Mouse (Mus musculus) layer of hippocampus, adult 8-10 months (tissue): Measurements from ENCODE around the gene Slc39a9. TPM values are rescaled to one million over a fixed set of nuclear protein-coding genes. Genes with fewer than 3 reads are reported as not detected.
A peak's percentile ranks its signal among the peaks of the same experiment; 100 is the strongest.

Experiments
- DNase-seq, 2 experiments: peaks; one replicate each; pipeline ENCODE4 v3.0.0; 2022; ENCODE audit warnings: low spot score in 2 of 2
- total RNA-seq, 4 experiments: library from RNA; stranded (reverse); gene quantifications; 2 replicates each; pipeline ENCODE4 v1.2.4; 2022

Gene Slc39a9
- total RNA-seq, 4 experiments from 2014 or later = 35.0 to 43.0 (median 38.3) TPM

DNA sequence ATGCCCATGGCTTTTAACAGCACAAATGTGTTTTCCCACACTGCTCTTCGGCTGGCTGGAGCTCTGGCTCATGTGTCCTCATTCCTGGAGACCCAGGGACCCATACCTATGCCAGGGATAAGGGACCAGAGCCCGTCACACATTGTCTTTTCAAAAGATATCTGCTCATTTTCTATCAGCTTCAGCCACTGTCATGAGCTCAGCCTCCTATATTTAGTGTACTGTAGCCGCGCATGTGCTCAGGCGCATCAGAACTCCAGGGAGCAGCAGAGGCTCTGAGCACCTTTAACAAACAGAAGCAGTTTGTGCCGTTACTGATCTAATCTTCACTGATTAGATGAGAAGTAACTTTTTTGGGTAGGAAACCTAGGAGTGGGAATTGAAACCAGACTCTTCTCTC, 72.2 kb downstream of the Slc39a9 start:
- DNase-seq = no peak

DNA sequence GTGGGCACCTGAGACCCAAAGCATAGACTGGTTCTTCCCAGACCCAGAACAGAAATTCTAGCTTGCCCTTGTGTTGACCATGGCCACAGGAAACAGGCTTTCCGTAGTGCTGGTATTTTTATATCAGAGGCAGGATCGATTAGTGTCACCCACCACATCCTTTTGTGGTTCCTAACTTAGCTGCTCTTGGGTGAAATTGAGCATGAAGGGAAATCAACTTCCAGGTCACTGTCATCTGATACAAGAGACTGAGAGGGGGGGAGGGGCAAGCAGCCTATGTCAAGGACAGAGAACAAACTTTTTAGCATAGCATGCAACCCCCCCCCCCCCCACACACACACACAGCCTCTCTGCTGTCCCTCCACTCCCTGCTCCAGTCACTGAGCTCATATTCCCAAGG, 75.5 kb downstream of the Slc39a9 start:
- DNase-seq = no peak

DNA sequence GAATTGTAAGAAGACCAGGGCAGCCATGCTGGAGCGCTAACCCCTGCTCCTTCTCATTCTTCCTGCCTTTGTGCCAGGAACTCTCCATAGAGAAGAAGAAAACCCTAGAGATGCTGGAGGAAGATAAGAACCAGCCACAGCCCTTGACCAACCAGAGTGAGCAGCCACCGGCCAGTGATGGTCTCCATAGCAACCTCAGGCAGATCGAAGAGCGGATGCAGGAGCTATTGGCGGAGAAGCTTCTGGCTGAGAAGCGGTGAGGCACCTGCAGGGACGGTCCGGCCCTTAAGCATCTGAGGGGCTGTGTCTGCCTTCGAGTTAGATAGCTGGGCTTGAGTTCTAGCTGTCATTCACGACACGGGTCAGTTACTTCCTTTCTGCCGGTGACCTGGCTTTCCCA, 76.8 kb downstream of the Slc39a9 start:
- no peak for DNase-seq

DNA sequence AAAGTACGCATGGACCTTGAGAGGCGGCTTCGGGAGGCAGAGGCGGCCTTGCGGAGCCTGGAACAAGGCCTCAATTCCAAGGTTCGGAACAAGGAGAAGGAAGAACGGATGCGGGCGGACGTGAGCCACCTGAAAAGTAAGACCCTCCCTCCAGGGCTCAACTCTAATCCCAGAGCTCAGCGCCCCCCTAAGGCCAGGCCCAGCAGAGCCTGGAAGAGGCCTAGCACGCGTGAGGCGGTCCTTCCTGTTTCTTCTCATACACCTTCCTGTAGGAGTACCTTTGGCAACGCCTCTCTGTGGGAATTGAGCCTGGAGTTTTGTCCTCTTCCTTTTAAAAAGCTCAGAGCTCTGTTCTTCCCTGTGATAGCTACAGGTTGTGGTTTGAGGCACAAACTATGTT, 77.8 kb downstream of the Slc39a9 start:
- DNase-seq = no peak

DNA sequence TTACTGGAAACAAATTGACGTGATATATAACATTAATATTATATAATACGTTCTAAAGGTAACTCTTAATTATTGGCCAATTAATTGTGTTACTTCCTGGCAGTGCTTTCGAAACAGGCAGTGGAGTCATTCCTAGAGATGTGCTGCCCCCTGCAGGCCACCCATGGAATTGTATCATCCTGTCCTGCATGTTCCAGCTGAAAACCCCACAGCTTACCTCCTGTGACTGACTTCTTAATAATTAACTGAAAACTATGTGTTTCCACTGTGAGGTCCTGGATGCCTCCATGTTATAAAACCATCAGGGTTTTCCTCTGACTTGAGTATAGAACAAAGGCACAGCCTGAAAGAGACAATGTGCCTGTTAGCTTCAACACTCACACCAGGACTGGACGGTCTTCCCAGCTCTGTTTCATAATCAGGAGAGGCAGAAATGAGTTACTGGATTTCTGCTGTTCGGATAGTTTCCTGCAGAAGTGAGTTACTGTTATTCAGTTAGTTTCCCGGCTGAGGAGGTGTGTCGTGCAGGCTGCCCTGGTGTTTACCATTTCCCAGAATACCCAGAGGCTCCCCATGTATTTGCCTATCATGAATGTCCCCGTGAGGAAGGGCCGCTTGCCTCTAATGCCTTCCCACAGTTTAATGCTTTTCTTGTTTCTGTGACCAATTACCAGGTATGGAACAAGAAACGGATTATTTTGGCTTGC, 81.3 kb downstream of the Slc39a9 start:
- peak; percentile 70 to 88 for DNase-seq

DNA sequence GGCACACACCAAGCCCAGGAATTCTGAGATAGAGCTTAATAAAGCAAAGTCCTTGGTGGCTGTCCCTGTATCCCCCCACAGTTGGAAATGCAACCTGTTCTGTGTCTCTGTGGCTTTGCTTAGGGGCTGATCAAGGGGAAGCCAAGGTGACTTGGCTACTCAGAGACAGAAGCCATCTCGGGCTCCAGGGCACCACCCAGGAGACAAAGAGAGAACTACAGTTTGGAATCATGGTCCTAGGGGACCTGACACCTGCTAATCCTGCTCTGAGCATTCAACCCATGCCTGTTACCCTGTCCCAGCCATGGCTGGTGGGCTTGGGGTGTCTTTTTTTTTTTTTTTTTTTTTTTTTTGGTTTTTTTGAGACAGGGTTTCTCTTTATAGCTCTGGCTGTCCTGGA, 84.5 kb downstream of the Slc39a9 start:
- no peak for DNase-seq

DNA sequence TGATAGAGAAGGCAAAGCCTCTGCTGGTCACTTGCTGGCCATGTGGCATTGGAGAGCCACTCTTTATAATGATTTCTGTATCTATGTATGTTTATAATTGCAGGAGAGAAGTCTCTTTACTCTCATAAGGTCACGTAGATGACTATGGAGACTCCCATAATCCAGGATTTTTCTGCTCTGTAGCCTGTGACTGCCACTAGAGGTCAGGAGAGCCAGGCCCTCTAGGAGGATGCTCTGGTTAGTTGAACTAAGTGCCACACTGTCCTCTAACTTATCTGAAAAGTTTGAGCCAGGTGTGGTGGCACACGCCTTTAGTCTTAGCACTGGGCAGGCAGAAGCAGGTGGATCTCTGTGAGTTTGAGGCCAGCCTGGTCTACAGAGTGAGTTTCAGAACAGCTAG, 85.1 kb downstream of the Slc39a9 start:
- DNase-seq = no peak

DNA sequence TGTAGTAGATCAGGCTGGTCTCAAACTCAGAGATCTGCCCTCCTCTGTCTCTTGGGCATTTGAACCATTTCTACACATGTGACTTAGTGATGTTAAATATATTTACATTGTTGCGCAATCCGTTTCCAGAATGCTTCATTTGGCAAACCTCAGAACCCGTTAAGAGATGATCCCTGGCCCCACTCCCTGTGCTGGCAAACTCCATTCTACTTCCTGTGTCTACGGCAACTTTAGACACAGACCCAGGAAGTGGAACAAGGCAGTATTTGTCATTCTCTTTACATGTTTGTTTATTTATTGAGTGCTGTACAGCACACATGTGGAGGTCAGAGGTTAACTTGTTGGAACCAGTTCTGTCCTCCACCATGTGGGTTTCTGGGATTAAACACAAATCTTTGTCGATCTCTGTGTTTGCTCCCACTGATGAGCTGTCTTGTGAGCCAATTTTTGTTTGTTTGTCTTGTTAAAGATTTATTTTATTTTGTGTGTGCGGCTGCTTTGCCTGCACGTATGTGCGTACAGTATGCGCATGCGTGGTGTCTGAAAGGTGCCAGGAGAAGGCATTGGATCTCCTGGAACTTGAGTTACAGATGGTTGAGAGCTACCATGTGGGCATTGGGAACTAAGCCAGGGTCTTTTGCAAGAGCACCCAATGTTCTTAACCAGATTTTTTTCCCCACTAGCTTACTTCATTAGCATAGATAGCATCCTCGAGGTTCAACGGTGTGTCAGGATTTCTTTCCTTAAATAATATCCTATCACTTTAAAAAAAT, 86.3 kb downstream of the Slc39a9 start:
- DNase-seq = peak; percentile 61 to 69

DNA sequence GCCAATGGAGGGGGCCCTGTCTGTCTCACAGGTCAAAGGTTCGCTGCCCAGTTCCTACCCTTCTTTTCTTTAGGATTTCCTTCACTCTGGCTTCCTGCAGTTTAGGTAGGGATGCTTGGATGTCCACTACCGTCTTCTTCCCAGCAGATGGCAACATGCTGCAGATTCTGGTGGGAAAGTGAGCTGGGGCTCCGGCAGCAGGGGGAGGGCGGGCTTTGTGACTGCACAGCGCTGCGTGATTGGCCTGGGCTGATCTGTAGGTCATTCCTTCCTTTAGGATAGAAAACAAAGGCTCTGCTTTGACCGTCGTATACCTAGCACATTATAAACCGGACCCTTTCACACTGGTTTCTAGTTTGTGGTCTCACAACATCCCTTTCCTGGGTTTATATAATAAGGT, 86.9 kb downstream of the Slc39a9 start:
- peak; percentile 69 to 74 for DNase-seq

Other genes with a start within 250 kb of the Slc39a9 start
- gene Dcaf5, start 207.3 kb upstream of the Slc39a9 start, total RNA-seq = 10 to 100 TPM; 60.9 to 78.0 (median 70.8) TPM
- gene Exd2, start 180.8 kb upstream of the Slc39a9 start, total RNA-seq = 100 to 1,000 TPM in 2 of 4 experiments, 10 to 100 TPM in 2; 86.5 to 127 (median 106) TPM
- gene Galnt16, start 125.6 kb upstream of the Slc39a9 start, total RNA-seq = 100 to 1,000 TPM; 164 to 194 (median 183) TPM
- gene Erh, start 458 bp downstream of the Slc39a9 start, total RNA-seq = 10 to 100 TPM; 23.9 to 53.3 (median 35.7) TPM
- 10 to 100 TPM in 1 of 4 experiments, 1 to 10 TPM in 3; 5.0 to 11.0 (median 7.6) TPM for gene Plekhd1, start 48.7 kb downstream of the Slc39a9 start, total RNA-seq
- 10 to 100 TPM; 15.1 to 16.6 (median 15.8) TPM for gene Ccdc177, start 116.8 kb downstream of the Slc39a9 start, total RNA-seq
- gene Susd6, start 146.6 kb downstream of the Slc39a9 start, total RNA-seq = 10 to 100 TPM; 62.8 to 67.0 (median 65.0) TPM